Mouse (Mus musculus) MEL (cell line): ENCODE measurements around the gene Arfip1. TPM values are rescaled to one million over a fixed set of nuclear protein-coding genes. Genes with fewer than 3 reads are reported as not detected.
"Not testable (repeated sequence)": the region's sequence is repeated elsewhere in the genome, so short reads cannot be mapped to it uniquely, and the experiment has no call there.

Source experiments
- DNase-seq: peaks from one replicate; pipeline ENCODE4 v3.0.0; 2011; ENCODE audit warnings: low read depth, low spot score
- H3K27ac ChIP-seq: 2 replicates; pipeline ENCODE4 v1.5.1; 2012; ENCODE audit warnings: low read depth, mild to moderate bottlenecking, control low read depth, low read length, moderate library complexity; ENCODE audit not compliant: control insufficient read depth
- H3K27me3 ChIP-seq, 2 experiments: fragments of 150-350 bp in 1 of 2; sonication (generic) in 1 of 2; 2 replicates each; pipeline ENCODE4 v1.6.1; 2012; ENCODE audit warnings: low read length in 2 of 2, mild to moderate bottlenecking in 2 of 2, improper control_type of control experiment in 1 of 2, moderate library complexity in 1 of 2; ENCODE audit not compliant: insufficient read depth in 2 of 2, control insufficient read depth in 1 of 2
- H3K36me3 ChIP-seq, 2 experiments: 2 replicates each; pipeline ENCODE4 v1.6.1; 2012 to 2014; ENCODE audit warnings: low read length in 2 of 2, improper control_type of control experiment in 1 of 2, inconsistent platforms in 1 of 2, mild to moderate bottlenecking in 1 of 2; ENCODE audit not compliant: insufficient read depth in 2 of 2, control insufficient read depth in 1 of 2
- H3K4me1 ChIP-seq, 2 experiments: fragments of 150-350 bp in 1 of 2; sonication (generic) in 1 of 2; 2 replicates each; pipeline ENCODE4 v1.6.1; 2012; ENCODE audit warnings: low read length in 2 of 2, improper control_type of control experiment in 1 of 2, mild to moderate bottlenecking in 1 of 2; ENCODE audit not compliant: insufficient read depth in 2 of 2, control insufficient read depth in 1 of 2
- H3K4me3 ChIP-seq, 2 experiments: fragments of 150-350 bp in 1 of 2; sonication (generic) in 1 of 2; 2 replicates each; pipeline ENCODE4 v1.5.1; 2012; ENCODE audit warnings: low read depth in 2 of 2, low read length in 2 of 2, mild to moderate bottlenecking in 2 of 2, moderate library complexity in 2 of 2, control low read depth in 1 of 2, improper control_type of control experiment in 1 of 2; ENCODE audit not compliant: control insufficient read depth in 1 of 2, insufficient read depth in 1 of 2
- H3K79me2 ChIP-seq: 2 replicates; pipeline ENCODE4 v1.6.1; 2012; ENCODE audit warnings: mild to moderate bottlenecking, low read length, moderate library complexity; ENCODE audit not compliant: control insufficient read depth, poor library complexity, insufficient read depth
- H3K9ac ChIP-seq: 2 replicates; pipeline ENCODE4 v1.6.1; 2012; ENCODE audit warnings: low read depth, mild to moderate bottlenecking, control low read depth, low read length, moderate library complexity; ENCODE audit not compliant: control insufficient read depth, poor library complexity, severe bottlenecking
- H3K9me3 ChIP-seq: fragments of 150-350 bp; sonication (generic); replicated peaks from 2 replicates; pipeline ENCODE4 v1.6.1; 2012; ENCODE audit warnings: mild to moderate bottlenecking, low read length, improper control_type of control experiment, moderate library complexity; ENCODE audit not compliant: insufficient read depth
- BHLHE40 ChIP-seq: IDR thresholded peaks from 2 replicates; pipeline ENCODE4 v1.6.1; 2012; ENCODE audit warnings: low read depth, mild to moderate bottlenecking, inconsistent platforms, low read length, improper control_type of control experiment, borderline replicate concordance
- CTCF ChIP-seq, 3 experiments: IDR thresholded peaks in 2 of 3; conservative IDR thresholded peaks in 1 of 3; 2 replicates each; pipeline ENCODE4 v1.5.1; 2011 to 2012; ENCODE audit warnings: low read length in 3 of 3, low read depth in 2 of 3, mild to moderate bottlenecking in 2 of 3, improper control_type of control experiment in 1 of 3, inconsistent platforms in 1 of 3, mixed read lengths in 1 of 3, moderate library complexity in 1 of 3; ENCODE audit not compliant: control insufficient read depth in 1 of 3, insufficient read depth in 1 of 3, poor library complexity in 1 of 3, severe bottlenecking in 1 of 3
- E2F4 ChIP-seq: IDR thresholded peaks from 2 replicates; pipeline ENCODE4 v1.6.1; 2011; ENCODE audit warnings: low read depth, low read length, improper control_type of control experiment, borderline replicate concordance
- EP300 ChIP-seq, 2 experiments: IDR thresholded peaks; 2 replicates each; pipeline ENCODE4 v1.6.1; 2011; ENCODE audit warnings: improper control_type of control experiment in 2 of 2, low read length in 2 of 2, low read depth in 1 of 2, mild to moderate bottlenecking in 1 of 2
- GABPA ChIP-seq: IDR thresholded peaks from 2 replicates; pipeline ENCODE4 v1.6.1; 2012; ENCODE audit warnings: low read depth, mild to moderate bottlenecking, inconsistent platforms, low read length, improper control_type of control experiment, moderate library complexity
- HCFC1 ChIP-seq: IDR thresholded peaks from 2 replicates; pipeline ENCODE4 v1.6.1; 2012; ENCODE audit warnings: low read depth, mild to moderate bottlenecking, inconsistent platforms, low read length, improper control_type of control experiment, moderate library complexity
- MAX ChIP-seq: IDR thresholded peaks from 2 replicates; pipeline ENCODE4 v1.6.1; 2011; ENCODE audit warnings: low read length, improper control_type of control experiment
- MXI1 ChIP-seq: IDR thresholded peaks from 2 replicates; pipeline ENCODE4 v1.6.1; 2011; ENCODE audit warnings: mild to moderate bottlenecking, low read depth, low read length, improper control_type of control experiment
- MYC ChIP-seq: IDR thresholded peaks from 2 replicates; pipeline ENCODE4 v1.6.1; 2011; ENCODE audit warnings: low read depth, mild to moderate bottlenecking, low read length, improper control_type of control experiment, moderate library complexity
- POLR2AphosphoS2 ChIP-seq: IDR thresholded peaks from 2 replicates; pipeline ENCODE4 v1.6.1; 2011; ENCODE audit warnings: low read length, improper control_type of control experiment
- RAD21 ChIP-seq: IDR thresholded peaks from 2 replicates; pipeline ENCODE4 v1.6.1; 2011; ENCODE audit warnings: mild to moderate bottlenecking, low read depth, low read length, improper control_type of control experiment
- SMC3 ChIP-seq: IDR thresholded peaks from 2 replicates; pipeline ENCODE4 v1.6.1; 2011; ENCODE audit warnings: low read depth, low read length, improper control_type of control experiment
- TCF12 ChIP-seq: IDR thresholded peaks from 2 replicates; pipeline ENCODE4 v1.6.1; 2014; ENCODE audit warnings: low read depth, mild to moderate bottlenecking, inconsistent platforms, low read length, improper control_type of control experiment, moderate library complexity
- USF1 ChIP-seq: IDR thresholded peaks from 2 replicates; pipeline ENCODE4 v1.6.1; 2014; ENCODE audit warnings: low read depth, mild to moderate bottlenecking, inconsistent platforms, low read length, improper control_type of control experiment, moderate library complexity
- USF2 ChIP-seq, 2 experiments: IDR thresholded peaks; 2 replicates each; pipeline ENCODE4 v1.6.1; 2011 to 2012; ENCODE audit warnings: improper control_type of control experiment in 2 of 2, low read length in 2 of 2, borderline replicate concordance in 1 of 2, inconsistent platforms in 1 of 2, low read depth in 1 of 2, mild to moderate bottlenecking in 1 of 2; ENCODE audit not compliant: insufficient read depth in 1 of 2
- ZC3H11A ChIP-seq: IDR thresholded peaks from 2 replicates; pipeline ENCODE4 v1.6.1; 2012; ENCODE audit warnings: low read depth, mild to moderate bottlenecking, inconsistent platforms, low read length, improper control_type of control experiment
- ZNF384 ChIP-seq: IDR thresholded peaks from 2 replicates; pipeline ENCODE4 v1.6.1; 2012; ENCODE audit warnings: low read depth, mild to moderate bottlenecking, inconsistent platforms, low read length, improper control_type of control experiment
- polyA plus RNA-seq, 2 experiments: library from polyadenylated mRNA; stranded (reverse) in 1 of 2; unstranded in 1 of 2; fragments of >175 nt in 1 of 2; fragments of >200 nt in 1 of 2; gene quantifications; 2 replicates each; pipeline versions ENCODE4 v1.2.1 to v1.2.4; 2012; ENCODE audit warnings: low replicate concordance in 2 of 2, low read depth in 1 of 2; ENCODE audit not compliant: insufficient read length in 2 of 2, insufficient read depth in 1 of 2, missing spikeins in 1 of 2
- total RNA-seq: library from RNA; depleted of rRNA; stranded (reverse); fragments of 300-350 nt; gene quantifications from 2 replicates; pipeline ENCODE4 v1.2.3, GENCODE M21; 2012

The Arfip1 gene
- total and polyA plus RNA-seq, 3 experiments, result 12.5 to 15.4 TPM; not detected in 1

DNA sequence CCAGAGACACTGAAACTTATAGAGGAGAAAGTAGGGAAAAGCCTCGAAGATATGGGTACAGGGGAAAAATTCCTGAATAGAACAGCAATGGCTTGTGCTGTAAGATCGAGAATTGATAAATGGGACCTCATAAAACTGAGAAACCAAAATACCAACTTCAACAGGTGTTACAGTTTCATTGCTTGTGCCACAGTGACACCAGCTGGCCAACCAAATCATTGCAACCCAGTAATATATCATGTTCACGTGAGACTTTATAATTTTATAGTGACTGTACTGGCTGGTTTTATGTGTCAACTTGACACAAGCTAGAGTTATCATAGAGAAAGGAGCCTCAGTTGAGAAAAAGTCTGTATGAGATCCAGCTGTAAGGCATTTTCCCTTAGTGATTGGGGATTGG, 40.0 kb downstream of the Arfip1 start:
- not testable (repeated sequence) for H3K27ac ChIP-seq, H3K4me1 ChIP-seq, H3K4me3 ChIP-seq, H3K36me3 ChIP-seq, H3K9ac ChIP-seq, H3K9me3 ChIP-seq, H3K79me2 ChIP-seq, H3K27me3 ChIP-seq
- DNase-seq, result peak; percentile 73
- peak; percentile 59 to 76 (median 74) for TF ChIP-seq CTCF (IDR thresholded peaks at IDR 0.05 in 2 of 3, conservative IDR thresholded peaks at IDR 0.05 in 1 of 3; ENCODE audit: control insufficient read depth in 1 of 3, insufficient read depth in 1 of 3, low read depth in 2 of 3, low read length in 3 of 3, poor library complexity in 1 of 3, severe bottlenecking in 1 of 3)
- peak; percentile 89 for TF ChIP-seq ZC3H11A
- TF ChIP-seq RAD21, result peak; percentile 81
- 0 out of 2 replicates have a peak, but pooled peaks have one; percentile 41 for TF ChIP-seq USF1
- TF ChIP-seq SMC3, result peak; percentile 81
- TF ChIP-seq MYC, result 0 out of 2 replicates have a peak, but pooled peaks have one; percentile 27
- peak; percentile 82 for TF ChIP-seq BHLHE40

- Histone ChIP-seq H3K27me3 (no peaks in the 10 kb centered on the region), H3K36me3 (no peaks in the 10 kb centered on the region; a peak in 1 of 4 replicates), H3K4me1 (no peaks in the 10 kb centered on the region; a peak in 1 of 4 replicates), H3K9ac (no peak overlapping the region), H3K27ac (no peak overlapping the region), H3K4me3 (no peak overlapping the region), H3K9me3 (no peaks in the 10 kb centered on the region), H3K79me2 (no peaks in the 10 kb centered on the region; the same call in 1 of the 2 replicates)
- no peak for DNase-seq
- TF ChIP-seq MXI1 (no peak), RAD21 (no peak), GABPA (no peak), ZNF384 (no peak), POLR2AphosphoS2 (no peak), EP300 (IDR thresholded peaks at IDR 0.05; ENCODE audit: low read depth in 1 of 2, low read length in 2 of 2) (no peak), USF1 (no peak), E2F4 (no peak), USF2 (IDR thresholded peaks at IDR 0.05; ENCODE audit: borderline replicate concordance in 1 of 2, insufficient read depth in 1 of 2, low read depth in 1 of 2, low read length in 2 of 2) (no peak), BHLHE40 (no peak), MAX (no peak), TCF12 (no peak), SMC3 (no peak), HCFC1 (no peak)
Observed at GRCm38 (mm10) chr3:84541881-84542280, 40.5 kb downstream of the Arfip1 start.
